Mouse (Mus musculus) gastrocnemius, adult 8-10 months (tissue): Measurements from ENCODE around the gene Gabrd. TPM values are rescaled to one million over a fixed set of nuclear protein-coding genes. Genes with fewer than 3 reads are reported as not detected.

Experiments
- DNase-seq, 2 experiments: peaks; one replicate each; pipeline ENCODE4 v3.0.0; 2022; ENCODE audit warnings: low spot score in 2 of 2
- total RNA-seq, 4 experiments: library from RNA; stranded (reverse); gene quantifications; 2 replicates each; pipeline ENCODE4 v1.2.4; 2022

Gabrd gene
- total RNA-seq, 4 experiments from 2014 or later, result 0.67 to 0.92 (median 0.76) TPM

DNA sequence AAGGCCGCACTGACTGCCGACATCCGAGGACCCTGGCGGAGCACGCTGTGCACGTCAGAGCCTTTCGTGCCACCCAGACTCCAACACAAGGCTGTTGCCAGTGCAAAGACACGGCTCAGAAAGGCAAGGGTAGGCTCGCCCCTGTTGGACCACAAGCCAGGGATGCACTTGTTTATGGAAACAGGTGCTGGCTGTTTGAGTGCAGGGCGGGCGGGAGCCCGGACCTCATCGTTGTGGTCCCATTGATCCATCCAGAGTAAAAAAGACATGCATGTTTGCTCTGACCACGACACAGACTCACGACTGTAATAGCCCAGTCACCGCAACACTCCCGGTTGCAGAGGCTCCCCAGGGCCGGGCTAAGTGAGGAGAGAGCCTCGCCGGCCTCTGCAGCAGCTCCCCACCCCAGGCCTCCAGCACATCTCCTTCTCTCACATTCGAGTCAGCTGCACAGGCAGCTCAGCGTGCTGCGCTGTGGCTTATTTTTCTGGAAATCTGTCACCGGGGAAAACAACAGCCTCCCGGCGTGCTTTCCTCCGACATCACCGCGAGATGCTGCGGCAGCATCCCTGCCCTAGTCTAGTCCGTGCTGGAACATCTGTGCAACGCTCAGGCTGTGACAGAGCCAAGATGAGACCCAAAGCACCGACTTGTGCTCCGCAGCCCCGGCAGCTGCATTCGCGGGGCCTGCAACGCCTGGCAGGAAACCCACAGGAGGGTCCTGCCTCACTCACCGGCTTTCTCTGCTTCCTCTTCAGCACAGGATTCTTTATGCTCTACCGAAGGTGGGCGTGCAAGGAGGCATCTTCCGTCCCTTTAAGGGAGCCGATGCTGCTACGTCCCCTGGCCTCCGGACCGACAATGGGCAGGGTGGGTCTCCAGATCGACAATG lies 53.0 kb downstream of the Gabrd start:
- no peak for DNase-seq

GRCm38 (mm10) chr4:155344299-155344600 lies 53.7 kb downstream of the Gabrd start:
- DNase-seq, result no peak

- no peak for DNase-seq
Measured at GRCm38 (mm10) chr4:155343415-155344298, 54.3 kb downstream of the Gabrd start.

DNA sequence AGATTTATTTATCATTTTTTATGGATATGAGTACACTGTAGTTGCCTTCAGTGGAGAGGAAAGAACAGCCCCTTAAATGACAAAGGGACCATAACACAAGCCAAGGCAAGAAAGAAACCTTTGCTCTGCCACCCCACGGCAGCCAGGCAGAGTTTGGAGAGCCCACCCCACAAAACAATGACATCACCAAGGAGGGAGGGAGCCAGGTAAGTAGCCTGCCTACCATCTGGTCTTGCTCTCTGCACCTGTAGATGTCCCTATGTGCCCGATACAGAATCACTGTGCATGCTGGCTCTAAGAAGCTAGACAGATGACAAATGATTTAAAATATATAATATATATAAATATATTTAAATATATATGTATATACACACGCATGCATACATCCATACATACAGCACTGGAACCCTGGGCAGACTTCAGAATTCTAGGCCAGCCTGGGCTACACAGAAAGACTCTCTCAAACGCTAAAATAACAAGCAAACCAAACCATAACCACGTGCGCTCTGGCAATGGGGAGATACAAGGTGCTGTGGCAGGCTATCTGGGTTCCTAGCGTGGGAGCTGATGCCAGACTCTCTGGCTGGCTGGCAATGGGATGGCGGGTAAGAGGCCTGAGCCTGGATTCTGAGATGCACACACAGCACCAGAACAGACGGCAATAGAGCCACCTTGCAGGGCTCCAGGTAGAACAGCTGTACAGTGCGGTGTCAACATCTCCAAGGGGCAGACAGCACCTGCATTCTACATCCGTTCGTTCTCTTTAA lies 61.4 kb downstream of the Gabrd start:
- no peak for DNase-seq

Other genes starting within 250 kb of the Gabrd start
- gene Ski, start 175.5 kb downstream of the Gabrd start, total RNA-seq, result 10 to 100 TPM; 25.8 to 29.6 (median 28.3) TPM
- 1 to 10 TPM; 3.6 to 6.8 (median 5.0) TPM for gene Faap20, start 148.3 kb downstream of the Gabrd start, total RNA-seq
- gene Prkcz, start 36.8 kb downstream of the Gabrd start, total RNA-seq, result 1 to 10 TPM; 1.8 to 2.9 (median 2.4) TPM
- gene Cfap74, start 11.1 kb upstream of the Gabrd start, total RNA-seq, result under 1 TPM; 0.22 to 0.47 (median 0.39) TPM
- 100 to 1,000 TPM; 139 to 250 (median 181) TPM for gene Tmem52, start 71.0 kb upstream of the Gabrd start, total RNA-seq
- gene Gnb1, start 93.2 kb upstream of the Gabrd start, total RNA-seq, result 10 to 100 TPM; 44.1 to 58.4 (median 47.3) TPM
- 10 to 100 TPM; 10.8 to 19.0 (median 15.8) TPM for gene Nadk, start 164.3 kb upstream of the Gabrd start, total RNA-seq
- gene Slc35e2, start 203.3 kb upstream of the Gabrd start, total RNA-seq, result 1 to 10 TPM; 2.8 to 3.8 (median 3.4) TPM
- gene Cdk11b, start 226.7 kb upstream of the Gabrd start, total RNA-seq, result 10 to 100 TPM; 22.7 to 30.1 (median 27.5) TPM
- gene Gm10563, start 247.3 kb upstream of the Gabrd start, total RNA-seq, result not detected